Mouse (Mus musculus): ENCODE data around the gene Prg2. TPM values are rescaled to one million over a fixed set of nuclear protein-coding genes. Genes with fewer than 3 reads are reported as not detected.

The Prg2 gene
- total RNA-seq, 2 experiments from 2014 or later = 0.55 TPM; not detected in 1

DNA sequence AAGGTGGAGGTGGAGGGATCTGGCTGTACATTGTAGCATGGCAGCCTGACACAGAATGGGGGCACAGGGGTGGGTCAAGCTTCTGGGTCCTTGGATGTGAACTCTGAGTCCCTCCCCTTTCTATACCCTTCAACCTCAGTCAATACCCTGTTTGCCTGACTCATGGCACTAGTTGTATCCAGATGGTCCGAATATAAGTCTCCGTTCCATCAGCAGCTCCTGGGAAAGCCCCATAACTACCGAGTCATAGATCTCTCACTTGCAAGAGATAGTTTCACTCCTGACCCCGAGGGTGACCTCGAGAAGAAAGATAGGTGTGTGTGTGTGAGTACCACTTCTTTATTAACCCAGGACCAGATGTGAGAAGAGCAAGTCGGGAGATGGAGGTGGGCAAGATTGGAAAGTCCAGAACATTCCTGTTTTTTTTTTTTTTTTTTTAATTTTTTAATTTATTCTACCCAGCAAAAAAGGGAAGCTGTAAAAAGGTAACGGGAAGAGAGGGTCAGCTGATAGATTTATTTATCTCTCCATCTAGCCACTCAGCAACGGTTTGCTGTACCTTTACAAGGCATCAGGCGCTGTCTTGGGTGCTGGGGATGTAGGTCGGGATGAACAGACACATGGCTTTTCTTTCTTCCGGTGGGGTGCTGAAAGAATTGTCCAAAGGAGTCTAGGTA is 21.5 kb upstream of the Prg2 start:
- no peak for DNase-seq
- intact Hi-C loops (cut with DNase I) = loop anchor here (5.0 kb wide), 1 partner anchor 289 kb away; no protein-coding TSS in a partner anchor

GRCm38 (mm10) chr2:84961300-84961699 is 19.0 kb upstream of the Prg2 start:
- DNase-seq = peak; percentile 76 to 80
- intact Hi-C loops (cut with DNase I) = no loop called here

DNA sequence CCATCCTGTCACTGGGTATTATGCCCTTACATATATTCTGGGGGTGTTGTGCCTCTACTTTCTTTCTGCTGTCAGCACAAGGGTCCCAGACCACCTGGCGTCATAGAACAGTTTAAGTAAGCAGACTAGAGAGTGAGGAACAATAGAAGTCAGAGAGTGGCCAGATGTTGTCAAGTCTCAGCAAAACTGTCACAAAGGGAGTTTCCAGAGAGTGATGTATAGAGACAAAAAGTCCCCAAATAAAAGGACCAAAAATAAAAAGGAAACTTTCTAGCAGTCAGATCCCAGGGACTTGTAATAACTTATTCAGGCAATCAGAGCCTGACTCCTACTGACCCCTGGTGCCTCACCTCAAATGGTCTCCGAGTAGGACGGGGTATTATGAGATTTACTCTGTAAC is 18.4 kb upstream of the Prg2 start:
- intact Hi-C loops (cut with DNase I) = no loop called here
- no peak for DNase-seq

GRCm38 (mm10) chr2:84962906-84963507 is 17.3 kb upstream of the Prg2 start:
- intact Hi-C loops (cut with DNase I) = no loop called here
- no peak for DNase-seq

GRCm38 (mm10) chr2:84964111-84964801 is 16.0 kb upstream of the Prg2 start:
- intact Hi-C loops (cut with DNase I) = no loop called here
- no peak for DNase-seq

- no peak for DNase-seq
- intact Hi-C loops (cut with DNase I) = no loop called here
Observed at GRCm38 (mm10) chr2:84967318-84967991, 12.8 kb upstream of the Prg2 start.

DNA sequence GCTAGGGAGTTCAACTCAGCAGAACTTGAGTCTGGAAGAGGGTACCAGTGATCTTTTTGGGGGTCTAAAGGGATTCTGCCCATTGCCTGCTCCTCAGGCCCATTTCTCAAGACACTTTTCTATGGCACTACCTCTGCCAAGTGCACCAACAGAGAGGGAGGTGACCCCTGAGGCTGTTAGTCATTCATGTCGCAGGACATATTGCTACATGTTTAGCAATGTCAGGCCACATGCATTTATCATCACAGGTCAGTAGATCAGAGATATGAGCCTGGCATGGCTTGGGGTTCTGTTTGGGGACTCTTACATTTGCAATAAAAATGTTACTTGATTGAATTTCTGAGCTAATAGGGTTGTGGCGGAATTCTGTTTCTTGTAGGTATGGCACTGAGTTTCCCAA is 4.7 kb upstream of the Prg2 start:
- intact Hi-C loops (cut with DNase I) = no loop called here
- no peak for DNase-seq

- no peak for DNase-seq
- intact Hi-C loops (cut with DNase I) = no loop called here
Observed at GRCm38 (mm10) chr2:84987930-84988329, 7.7 kb downstream of the Prg2 start, which contains the start of gene Prg3. Prg3 (plus strand) TSS chr2:84988215.

DNA sequence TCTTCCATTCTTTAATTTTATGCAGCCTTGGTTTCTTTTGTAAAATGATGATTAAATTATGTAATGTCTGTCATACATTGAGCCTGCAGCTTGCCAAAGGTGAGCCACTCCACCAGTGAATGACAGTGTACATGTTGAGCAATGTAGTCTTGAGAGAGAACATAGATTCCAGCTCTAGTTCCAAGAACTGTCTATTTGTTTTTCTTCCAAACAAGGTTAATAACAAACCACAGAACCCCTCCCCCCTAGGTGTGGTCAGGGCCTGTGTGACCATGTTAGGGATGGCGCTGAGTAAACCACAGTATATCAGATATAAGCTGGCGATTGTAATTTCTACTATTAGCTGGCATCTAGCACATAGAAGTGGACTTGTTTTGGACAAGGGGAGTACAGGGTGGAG is 16.1 kb downstream of the Prg2 start:
- intact Hi-C loops (cut with DNase I) = no loop called here
- DNase-seq = no peak

GRCm38 (mm10) chr2:84999486-85000181 is 19.4 kb downstream of the Prg2 start:
- intact Hi-C loops (cut with DNase I) = loop anchor here (10.0 kb wide), 1 partner anchor 165 kb away; the partner anchor contains the start of gene Slc43a1
- peak; percentile 40 for DNase-seq

DNA sequence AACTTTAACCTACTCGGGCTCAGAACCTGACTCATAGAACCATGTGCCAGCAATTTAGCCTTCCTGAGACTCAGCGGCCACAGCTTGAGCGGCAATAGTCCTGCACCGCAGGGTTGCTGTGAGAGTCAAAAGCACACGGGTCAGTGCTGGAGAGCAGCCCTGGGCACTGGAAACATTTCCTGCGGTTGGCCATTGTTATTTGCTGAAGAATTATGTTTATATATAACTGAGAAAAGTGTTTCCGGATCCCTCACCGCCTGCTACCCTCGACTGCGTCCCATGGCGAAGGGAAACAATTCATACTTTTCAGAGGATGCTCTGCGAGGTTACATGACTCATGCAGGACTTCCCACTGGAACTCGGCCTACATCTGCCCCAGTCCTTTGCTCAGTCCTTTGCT is 21.2 kb downstream of the Prg2 start:
- peak in 1 of 2 experiments; percentile 29 for DNase-seq

DNA sequence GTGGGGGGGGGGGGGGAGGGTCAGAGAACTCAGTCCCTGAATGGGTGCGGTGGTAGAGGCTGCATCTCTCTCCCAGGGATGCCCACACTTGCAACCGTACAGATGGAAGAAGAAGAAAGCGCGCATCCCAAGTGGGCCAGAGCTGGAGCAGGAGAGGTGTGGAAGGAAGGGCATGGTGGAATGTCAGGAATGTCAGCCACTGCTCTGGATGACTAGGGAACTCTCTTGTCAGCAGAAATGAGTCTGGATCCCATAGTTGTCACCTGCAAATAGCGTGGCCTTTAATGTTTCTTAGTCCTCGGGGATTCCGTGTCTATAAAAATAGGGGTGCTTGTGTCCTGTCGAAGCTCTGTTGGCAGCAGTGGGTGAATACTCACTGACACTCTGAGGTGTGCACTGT is 22.3 kb downstream of the Prg2 start:
- intact Hi-C loops (cut with DNase I) = loop anchor here (10.0 kb wide), 1 partner anchor 168 kb away; the partner anchor contains the start of gene Slc43a1
- no peak for DNase-seq

More for the DNA sequence above, 21.2 kb downstream of the Prg2 start:
- intact Hi-C loops (cut with DNase I) = loop anchor here (10.0 kb wide), 1 partner anchor 167 kb away; the partner anchor contains the start of gene Slc43a1

DNA sequence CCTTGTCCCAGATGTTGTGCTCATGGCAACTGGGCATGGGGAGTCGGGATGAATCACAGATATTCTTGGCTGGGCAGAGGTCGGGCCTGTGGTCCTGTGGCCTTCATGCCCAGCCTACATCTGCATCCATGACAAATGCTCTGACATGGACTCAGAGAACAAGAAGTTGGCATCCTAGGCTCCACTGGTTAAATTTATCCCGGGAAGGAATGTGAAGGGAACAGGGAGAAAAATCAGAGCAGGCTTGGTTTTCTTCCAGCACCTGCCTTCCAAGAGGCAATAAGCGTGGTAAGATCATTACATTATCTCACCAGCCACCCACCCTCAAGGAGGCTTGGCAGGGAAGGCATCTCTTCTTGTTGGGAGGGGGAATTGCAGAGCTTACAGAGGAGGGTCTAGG is 24.1 kb downstream of the Prg2 start:
- DNase-seq = no peak
- intact Hi-C loops (cut with DNase I) = loop anchor here (10.0 kb wide), 1 partner anchor 170 kb away; the partner anchor contains the start of gene Slc43a1

DNA sequence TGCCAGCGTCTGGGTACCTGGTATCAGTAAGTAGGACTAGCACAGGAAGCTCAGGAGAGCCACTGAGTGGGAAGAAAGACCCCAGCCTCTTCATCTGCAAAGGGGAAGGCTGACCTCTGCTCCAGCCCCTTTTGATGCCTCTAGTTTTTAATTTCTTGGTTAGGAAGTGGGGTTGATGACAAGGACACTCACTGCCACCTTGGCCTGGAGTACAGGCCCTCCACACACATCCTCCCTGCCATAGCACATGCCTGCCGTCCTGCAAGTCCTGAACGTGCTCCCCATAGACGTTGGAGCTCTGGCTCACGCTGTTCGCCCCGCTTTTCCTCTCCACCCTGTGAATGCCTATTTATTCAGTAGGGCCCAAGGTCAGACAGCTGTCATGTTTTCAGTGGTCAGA is 26.3 kb downstream of the Prg2 start:
- intact Hi-C loops (cut with DNase I) = loop anchor here (5.0 to 10.0 kb wide), 2 partner anchors 139 to 172 kb away; partner anchors contain the start of gene Slc43a1
- no peak for DNase-seq

DNA sequence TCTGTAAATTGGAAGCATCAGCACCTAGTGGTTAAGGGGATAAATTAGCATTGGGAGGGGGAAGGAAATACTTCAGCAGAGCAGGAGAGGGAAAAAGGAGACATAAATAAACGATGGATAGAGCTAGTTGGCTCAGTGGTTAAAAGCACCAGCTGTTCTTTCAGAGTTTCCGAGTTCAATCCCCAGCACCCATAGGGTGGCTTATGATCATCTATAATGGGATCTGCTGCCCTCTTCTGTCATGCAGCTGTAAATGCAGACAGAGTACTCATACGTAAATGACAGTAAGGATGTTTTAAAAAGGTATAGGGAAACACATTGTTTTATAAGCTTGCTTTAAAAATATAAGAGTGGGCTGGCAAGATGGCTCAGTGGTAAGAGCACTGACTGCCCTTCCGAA is 27.5 kb downstream of the Prg2 start:
- peak; percentile 31 to 52 for DNase-seq
- intact Hi-C loops (cut with DNase I) = loop anchor here (1.0 to 10.0 kb wide), 3 partner anchors 51 to 173 kb away; partner anchors contain the start of gene Slc43a1

- intact Hi-C loops (cut with DNase I) = loop anchor here (5.0 to 10.0 kb wide), 2 partner anchors 142 to 174 kb away; partner anchors contain the start of gene Slc43a1
- no peak for DNase-seq
Observed at GRCm38 (mm10) chr2:85009212-85009611, 29.0 kb downstream of the Prg2 start.

DNA sequence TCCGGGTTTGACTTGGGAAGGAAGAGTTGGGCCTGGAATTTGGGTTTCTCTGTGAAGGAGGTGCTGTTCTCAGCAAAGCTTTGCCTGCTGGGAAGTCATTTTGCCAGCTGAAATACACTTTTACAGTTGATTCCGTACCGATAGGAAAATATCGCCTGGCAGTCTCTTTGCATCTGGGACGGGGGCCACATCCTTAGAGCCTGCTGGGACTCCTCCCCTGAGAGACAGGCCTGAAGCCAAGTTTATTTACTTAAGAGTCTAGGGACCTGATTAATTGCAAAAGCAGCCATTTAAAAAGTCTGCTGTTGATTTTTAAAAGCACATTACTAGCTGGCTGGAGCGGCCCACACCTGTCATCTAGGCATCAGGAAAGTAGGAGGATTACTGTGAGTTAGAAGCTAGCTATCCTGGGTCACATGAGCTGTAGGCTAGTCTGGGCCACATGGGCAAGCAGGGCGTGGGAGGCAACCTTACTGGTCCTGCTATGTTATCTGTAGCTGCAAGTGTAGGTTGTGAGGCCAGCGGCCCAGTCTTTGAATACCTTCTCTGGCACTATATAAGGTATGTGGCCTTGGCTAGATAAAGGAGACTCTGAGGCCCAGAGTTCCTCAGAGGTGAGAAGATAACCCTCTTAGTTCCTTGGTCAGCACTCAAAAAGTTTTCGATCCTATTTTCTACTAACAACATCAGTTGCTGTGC is 31.8 kb downstream of the Prg2 start:
- DNase-seq = peak; percentile 22 to 38
- intact Hi-C loops (cut with DNase I) = loop anchor here (2.0 kb wide), 1 partner anchor 121 kb away; no protein-coding TSS in a partner anchor

GRCm38 (mm10) chr2:85012679-85013078 is 32.4 kb downstream of the Prg2 start:
- intact Hi-C loops (cut with DNase I) = no loop called here
- peak; percentile 24 to 34 for DNase-seq

DNA sequence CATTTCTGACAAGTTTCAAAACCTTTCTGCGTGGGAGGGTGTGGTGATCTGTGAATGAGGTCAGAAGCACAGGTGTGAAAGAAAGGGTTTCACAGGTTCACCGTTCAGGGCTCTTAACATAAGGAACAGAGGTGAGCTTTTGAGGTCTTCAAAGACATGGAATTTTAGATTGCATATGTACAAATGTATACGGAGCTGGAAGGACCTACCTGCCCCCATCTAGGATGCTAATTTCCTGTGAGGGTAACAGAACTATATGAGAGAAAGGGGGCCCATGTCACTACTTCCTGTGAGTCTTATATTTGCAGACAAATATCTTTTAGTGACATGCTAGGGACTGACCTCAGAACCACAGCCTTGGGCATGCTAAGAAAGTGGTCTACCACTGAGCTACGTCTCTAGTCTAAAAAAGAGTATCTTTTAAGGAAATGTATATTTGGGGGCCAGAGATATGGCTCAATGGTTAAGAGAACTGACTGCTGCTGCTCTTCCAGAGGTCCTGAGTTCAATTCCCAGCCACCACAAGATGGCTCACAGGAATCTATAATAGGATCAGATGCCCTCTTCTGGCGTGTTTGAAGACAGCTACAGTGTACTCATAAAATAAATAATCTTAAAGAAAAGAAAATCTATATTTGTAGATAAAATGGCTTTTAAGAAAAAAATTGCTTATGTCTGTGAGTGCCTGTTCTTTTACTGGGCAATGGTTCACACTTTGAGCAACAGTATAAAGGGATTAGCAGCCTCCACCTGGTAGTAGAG is 33.7 kb downstream of the Prg2 start:
- intact Hi-C loops (cut with DNase I) = no loop called here
- no peak for DNase-seq
